Mouse (Mus musculus) adrenal gland, adult 2 months (tissue): ENCODE results near the gene Gm17482. TPM values are rescaled to one million over a fixed set of nuclear protein-coding genes. Genes with fewer than 3 reads are reported as not detected.
A peak's percentile ranks its signal among the peaks of the same experiment; 100 is the strongest.
"Not testable (repeated sequence)": the region's sequence is repeated elsewhere in the genome, so short reads cannot be mapped to it uniquely, and the experiment has no call there.

Experiments
- DNase-seq: peaks from one replicate; pipeline ENCODE4 v3.0.0; 2021
- long read RNA-seq: library from polyadenylated mRNA; stranded (forward); transcript quantifications from one replicate; pipeline ENCODE4 v2.0.0, GENCODE M21; 2021
- polyA plus RNA-seq: library from polyadenylated mRNA; depleted of rRNA; stranded (reverse); fragments of >200 nt; gene quantifications from 2 replicates; pipeline ENCODE4 v1.2.3, GENCODE M21; 2012; rRNA removed
- total RNA-seq, 2 experiments: library from RNA; stranded (reverse); gene quantifications; 2 replicates each; pipeline ENCODE4 v1.2.3; 2021

Gene Gm17482
- total RNA-seq = not detected
- not detected in 2 replicates for polyA plus RNA-seq
- long read RNA-seq = 0 reads

GRCm38 (mm10) chr6:115227043-115227442 lies at the start of gene Gm17482:
Gene Gm17482 (plus strand): TSS chr6:115227343.
- DNase-seq = no peak

- peak; percentile 55 for DNase-seq
Observed at GRCm38 (mm10) chr6:115178826-115179225, 48.3 kb upstream of the Gm17482 start.

- DNase-seq = no peak
Observed at GRCm38 (mm10) chr6:115181094-115181493, 46.0 kb upstream of the Gm17482 start.

- DNase-seq = no peak
Observed at GRCm38 (mm10) chr6:115191111-115191510, 36.0 kb upstream of the Gm17482 start.

GRCm38 (mm10) chr6:115200753-115201152 lies 26.4 kb upstream of the Gm17482 start:
- no peak for DNase-seq

GRCm38 (mm10) chr6:115203029-115203428 lies 24.1 kb upstream of the Gm17482 start:
- DNase-seq = no peak

- DNase-seq = no peak
Observed at GRCm38 (mm10) chr6:115210187-115210586, 17.0 kb upstream of the Gm17482 start.

GRCm38 (mm10) chr6:115210820-115211219 lies 16.3 kb upstream of the Gm17482 start:
- no peak for DNase-seq

- DNase-seq = no peak
Observed at GRCm38 (mm10) chr6:115212132-115212903, 14.8 kb upstream of the Gm17482 start.

- no peak for DNase-seq
Observed at GRCm38 (mm10) chr6:115213129-115213528, 14.0 kb upstream of the Gm17482 start.

GRCm38 (mm10) chr6:115221215-115221641 lies 5.9 kb upstream of the Gm17482 start:
- DNase-seq = no peak

- DNase-seq = peak; percentile 63
Observed at GRCm38 (mm10) chr6:115225519-115225918, 1.6 kb upstream of the Gm17482 start.

- peak; percentile 72 for DNase-seq
Observed at GRCm38 (mm10) chr6:115227529-115227928, 386 bp downstream of the Gm17482 start.

GRCm38 (mm10) chr6:115230557-115230956 lies 3.4 kb downstream of the Gm17482 start:
- no peak for DNase-seq

- DNase-seq = no peak
Observed at GRCm38 (mm10) chr6:115231836-115232235, 4.7 kb downstream of the Gm17482 start.

- no peak for DNase-seq
Observed at GRCm38 (mm10) chr6:115232562-115232961, 5.4 kb downstream of the Gm17482 start.

- peak; percentile 36 for DNase-seq
Observed at GRCm38 (mm10) chr6:115238031-115239027, 11.2 kb downstream of the Gm17482 start.

GRCm38 (mm10) chr6:115239335-115239734 lies 12.2 kb downstream of the Gm17482 start:
- DNase-seq = no peak

GRCm38 (mm10) chr6:115240431-115240830 lies 13.3 kb downstream of the Gm17482 start:
- DNase-seq = not testable (repeated sequence)

GRCm38 (mm10) chr6:115241131-115241699 lies 14.1 kb downstream of the Gm17482 start:
- no peak for DNase-seq

GRCm38 (mm10) chr6:115241939-115242338 lies 14.8 kb downstream of the Gm17482 start:
- no peak for DNase-seq

GRCm38 (mm10) chr6:115244222-115244621 lies 17.1 kb downstream of the Gm17482 start:
- no peak for DNase-seq
